Mouse (Mus musculus) embryo, embryonic 10 days (tissue): ENCODE data around the gene Ndufs8.
"Not testable (repeated sequence)": the region's sequence is repeated elsewhere in the genome, so short reads cannot be mapped to it uniquely, and the experiment has no call there.

Source experiments
- DNase-seq: peaks from one replicate; pipeline ENCODE4 v3.0.0-alpha.2; 2015; ENCODE audit warnings: low spot score

Gene Ndufs8

DNA sequence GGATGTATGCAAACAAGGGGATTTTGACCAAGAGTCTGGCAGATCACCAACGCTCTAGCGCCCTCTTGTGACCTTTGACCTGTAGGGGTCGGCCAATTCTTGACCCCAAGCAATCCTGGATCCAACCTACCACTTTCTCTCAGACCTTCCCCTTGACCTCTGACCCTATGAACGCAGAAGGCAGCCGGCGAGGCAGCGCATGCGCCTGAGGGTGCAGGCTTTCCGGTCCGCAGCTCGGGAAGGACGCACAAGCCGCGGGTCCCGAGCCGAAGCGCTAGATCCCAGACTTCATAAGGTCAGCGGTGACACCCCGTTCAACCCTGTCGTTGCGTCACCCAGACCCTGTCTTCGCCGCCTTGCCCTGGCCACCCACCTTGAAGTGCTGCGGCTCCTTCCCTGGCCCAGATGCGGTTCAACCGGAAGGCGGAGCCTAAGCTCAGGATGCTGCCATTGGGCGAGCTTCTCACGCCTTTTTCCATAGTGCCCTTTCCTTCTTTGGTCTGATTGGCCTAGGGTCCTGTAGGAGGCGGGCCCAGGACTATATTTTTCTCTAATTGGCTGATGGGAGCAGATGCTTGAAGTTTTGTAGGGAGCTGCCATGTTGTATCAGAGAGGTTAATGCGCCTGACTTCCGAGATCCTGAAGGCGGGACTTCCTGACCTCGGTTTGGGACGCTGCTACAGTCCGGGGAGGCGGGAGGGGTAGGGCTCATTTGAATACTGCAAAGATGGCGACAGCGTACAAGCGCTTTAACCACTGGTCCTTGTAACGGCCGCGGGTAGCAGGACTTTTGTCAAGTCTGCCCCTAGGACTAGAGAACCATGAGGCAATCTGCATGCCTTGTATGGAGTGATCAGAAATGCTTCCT, at the start of gene Ndufs8:
Gene Ndufs8, minus strand, starts transcription at position 438 of the 868 bp plus-strand sequence.
- DNase-seq: peak; percentile 97

DNA sequence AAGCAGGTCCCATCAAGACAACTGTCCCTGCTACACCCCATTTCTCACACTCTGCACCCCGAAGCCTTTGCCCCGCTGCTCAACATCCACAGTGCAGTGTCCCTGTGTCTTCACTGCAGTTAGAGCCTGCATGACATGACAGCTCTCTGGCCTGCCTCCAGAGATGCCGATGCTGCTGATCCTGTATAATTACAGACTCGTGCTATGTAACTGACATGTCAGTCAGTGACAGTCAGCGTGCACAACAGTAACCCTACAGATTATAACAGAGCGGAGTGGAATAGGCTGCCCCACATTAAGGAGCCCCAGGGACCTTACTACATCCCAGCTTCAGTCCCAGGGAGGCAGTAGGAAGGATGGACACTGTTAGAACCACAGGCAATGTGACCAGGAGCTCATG, 49.2 kb upstream of the Ndufs8 start:
- DNase-seq: not testable (repeated sequence)

DNA sequence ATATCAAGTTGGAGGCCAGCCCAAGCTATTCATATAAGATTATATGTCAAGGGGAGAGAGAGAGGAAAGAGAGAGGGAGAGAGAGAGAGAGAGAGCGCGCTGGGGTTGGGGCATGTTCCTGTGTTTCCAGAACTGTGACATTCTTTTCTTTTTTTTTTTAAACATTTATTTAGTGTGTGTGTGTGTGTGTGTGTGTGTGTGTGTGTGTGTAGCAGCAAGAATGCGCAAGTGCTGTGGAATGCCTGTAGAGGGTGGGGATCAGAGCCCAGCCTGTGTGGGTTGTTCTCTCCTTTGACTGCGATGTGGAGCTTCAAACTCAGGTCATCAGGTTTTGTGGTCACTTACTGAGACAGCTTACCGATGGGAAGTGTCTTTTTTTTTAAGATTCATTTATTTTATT, 47.6 kb upstream of the Ndufs8 start:
- DNase-seq: no peak

- DNase-seq: no peak
These were observed 46.5 kb upstream of the Ndufs8 start for GRCm38 (mm10) chr19:3959030-3959429.

DNA sequence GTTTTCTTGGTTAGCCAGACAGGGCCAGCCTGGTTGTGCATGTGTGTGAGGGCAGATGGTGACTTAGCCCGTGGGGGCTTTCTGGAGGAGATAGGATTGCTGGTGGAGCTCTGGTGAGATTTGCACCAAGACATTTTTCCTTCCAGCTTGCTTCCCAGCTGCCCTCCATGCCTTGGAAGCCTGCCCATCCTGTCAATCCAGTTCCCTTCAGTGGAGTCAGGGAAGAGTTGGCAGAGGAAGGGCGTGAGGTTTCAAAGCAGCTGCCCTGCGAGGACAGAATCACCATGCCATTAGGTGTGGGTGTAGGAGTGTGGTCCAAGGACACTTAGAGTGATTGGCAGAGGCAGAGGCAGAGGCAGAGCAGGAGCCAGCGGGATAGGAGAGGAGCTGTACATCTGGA, 45.9 kb upstream of the Ndufs8 start, which contains the start of gene Aldh3b3:
Gene Aldh3b3, plus strand, starts transcription at position 176 of the 400 bp plus-strand sequence.
- DNase-seq: no peak

DNA sequence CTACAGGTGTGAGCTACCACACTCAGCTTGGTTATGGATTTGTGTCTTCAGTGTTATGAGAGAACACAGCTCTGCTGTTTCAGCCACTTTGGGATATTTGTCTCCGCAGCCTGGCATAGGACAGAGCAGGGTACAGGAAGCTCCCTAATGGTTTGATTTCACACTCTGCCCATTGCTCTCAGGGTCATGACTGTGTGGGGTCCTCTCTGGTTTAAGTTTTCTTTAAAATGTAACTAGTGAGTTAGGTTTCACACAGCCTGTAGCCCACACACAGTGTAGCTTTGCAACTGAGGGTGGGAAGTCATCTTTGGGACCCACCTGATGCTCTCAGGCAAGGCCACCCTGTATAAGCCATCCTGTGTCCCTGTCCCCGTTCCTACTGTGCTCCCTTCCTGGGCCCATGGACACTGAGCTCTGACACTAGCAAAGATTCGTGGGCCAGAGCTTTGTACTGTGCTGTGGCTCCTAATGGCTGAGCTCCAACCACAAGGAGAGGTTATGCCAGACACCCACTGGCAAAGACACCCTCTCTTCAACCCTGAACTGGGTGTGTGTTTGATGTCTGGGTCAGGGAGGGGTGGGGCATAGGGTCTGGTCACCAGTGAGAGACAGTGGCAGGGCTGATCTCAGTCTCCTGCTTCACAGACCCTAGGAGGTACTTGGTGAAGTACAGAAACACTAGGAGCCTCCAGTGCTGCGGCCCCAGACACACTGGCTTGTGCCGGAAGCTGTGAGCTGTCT, 44.9 kb upstream of the Ndufs8 start:
- DNase-seq: not testable (repeated sequence)

DNA sequence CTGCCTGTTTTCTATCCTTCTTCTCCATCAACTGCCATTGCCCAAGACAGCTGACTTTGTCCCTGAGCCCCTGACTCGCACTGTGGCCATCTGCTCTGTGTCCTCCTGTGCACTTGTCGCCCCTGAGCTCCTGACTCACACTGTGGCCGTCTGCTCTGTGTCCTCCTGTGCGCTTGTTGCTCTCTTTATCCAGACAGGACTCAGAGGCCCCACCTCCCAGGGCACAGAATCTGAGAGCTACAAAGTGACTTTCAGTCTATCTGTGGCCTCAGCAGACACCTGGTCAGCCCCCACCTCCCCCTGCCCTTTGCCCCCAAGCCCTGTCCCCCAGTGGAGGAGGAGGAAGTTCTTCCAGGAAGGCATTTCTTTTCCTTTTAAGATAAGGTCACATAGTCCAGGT, 43.2 kb upstream of the Ndufs8 start:
- DNase-seq: no peak

DNA sequence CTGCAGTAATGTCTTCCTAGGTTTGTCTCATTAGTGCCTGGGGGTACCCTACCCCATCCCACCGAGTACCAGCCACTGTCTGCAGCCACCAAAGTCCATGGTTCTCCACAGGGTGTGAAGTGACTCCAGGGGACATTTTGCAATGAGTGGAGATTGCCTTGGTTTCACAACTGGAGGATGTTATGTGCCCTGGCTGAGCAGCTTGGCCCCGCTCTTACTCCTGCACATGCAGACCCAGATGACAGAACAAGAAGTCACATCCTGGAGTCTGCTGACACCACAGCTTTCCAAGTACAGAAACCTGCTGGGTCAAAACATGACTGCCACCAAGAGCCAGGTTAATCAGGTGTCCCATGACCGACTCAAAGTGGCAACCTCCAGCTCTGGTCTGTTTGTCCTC, 42.5 kb upstream of the Ndufs8 start:
- no peak for DNase-seq

- no peak for DNase-seq
These were observed 39.5 kb upstream of the Ndufs8 start for GRCm38 (mm10) chr19:3952099-3952498.

DNA sequence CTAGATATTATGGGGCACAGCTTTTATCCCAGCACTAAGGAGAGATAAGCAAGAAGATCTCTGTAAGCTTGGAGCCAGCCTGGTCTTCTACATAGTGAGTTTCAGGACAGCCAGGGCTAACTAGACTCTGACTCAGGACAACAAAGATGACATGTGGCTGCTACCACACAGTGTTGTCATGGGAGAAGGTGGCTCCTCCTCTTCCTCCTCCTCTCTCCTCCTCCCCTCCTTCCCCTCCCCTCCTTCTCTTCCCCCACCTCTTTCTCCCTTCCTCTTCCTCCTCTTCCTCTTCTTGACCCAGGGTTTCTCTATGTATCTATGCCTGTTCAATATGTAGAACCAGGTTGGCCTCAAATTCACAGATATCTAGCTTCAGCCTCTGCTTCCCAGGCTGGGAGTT, 38.9 kb upstream of the Ndufs8 start:
- no peak for DNase-seq

- no peak for DNase-seq
These were observed 37.8 kb upstream of the Ndufs8 start for GRCm38 (mm10) chr19:3950331-3950730.

- no peak for DNase-seq
These were observed 36.0 kb upstream of the Ndufs8 start for GRCm38 (mm10) chr19:3948546-3948945.

- DNase-seq: no peak
These were observed 35.2 kb upstream of the Ndufs8 start for GRCm38 (mm10) chr19:3947813-3948212.

- DNase-seq: peak; percentile 77
These were observed 34.1 kb upstream of the Ndufs8 start for GRCm38 (mm10) chr19:3946715-3947114.

DNA sequence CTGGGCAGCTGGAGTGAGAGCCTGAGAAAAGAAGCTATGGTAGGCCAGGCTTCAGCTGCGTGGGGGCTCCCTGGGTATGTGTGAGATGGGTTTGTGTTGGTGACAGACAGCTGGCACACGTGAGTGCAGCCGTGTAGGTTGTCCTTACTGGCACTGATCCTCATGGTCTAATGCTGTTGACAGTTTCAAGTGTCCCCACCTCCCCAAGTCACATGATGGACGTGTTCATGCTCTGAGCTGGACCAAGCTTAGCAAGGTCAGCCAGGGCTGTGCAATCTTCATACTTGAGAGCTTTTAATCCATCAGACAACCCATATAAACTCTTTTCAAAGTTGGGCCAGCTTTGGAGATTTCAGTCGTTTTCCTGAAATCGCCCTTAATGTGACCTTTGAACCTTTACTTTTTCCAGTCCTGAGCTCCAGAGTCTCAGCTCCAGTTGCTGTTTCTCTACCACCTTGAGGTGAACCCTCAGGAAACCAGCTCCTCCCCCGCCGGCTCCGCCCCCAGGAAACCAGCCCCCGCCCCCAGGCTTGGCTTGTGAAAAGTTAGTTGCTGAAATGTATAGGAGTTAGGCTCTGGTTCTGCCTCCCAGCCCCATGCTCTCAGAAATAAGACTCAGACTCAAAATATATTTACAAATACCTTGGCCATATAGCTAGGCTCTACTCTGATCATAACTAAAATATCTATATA, 33.4 kb upstream of the Ndufs8 start:
- DNase-seq: no peak

- peak; percentile 30 for DNase-seq
These were observed 30.6 kb upstream of the Ndufs8 start for GRCm38 (mm10) chr19:3942986-3943735.

DNA sequence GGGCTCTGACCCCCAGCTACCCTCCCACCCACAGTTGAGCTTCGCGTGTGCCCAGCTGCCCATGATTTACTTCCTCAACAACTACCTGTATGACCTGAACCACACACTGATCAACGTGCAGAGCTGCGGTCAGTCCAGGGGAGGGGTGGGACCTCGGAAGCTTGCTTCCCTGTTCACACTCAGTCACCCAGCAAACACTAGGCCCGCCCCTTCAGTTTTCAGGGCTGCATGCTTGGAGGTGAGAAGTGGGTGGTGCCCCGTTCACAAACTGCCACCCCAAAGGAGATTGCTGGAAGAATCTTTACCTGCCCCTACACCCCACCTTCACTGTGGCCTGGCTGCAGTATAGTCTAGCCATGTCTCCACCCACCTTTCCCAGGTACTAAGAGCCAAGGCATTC, 29.7 kb upstream of the Ndufs8 start:
- no peak for DNase-seq

GRCm38 (mm10) chr19:3935896-3936850, 23.6 kb upstream of the Ndufs8 start:
- peak; percentile 65 for DNase-seq

DNA sequence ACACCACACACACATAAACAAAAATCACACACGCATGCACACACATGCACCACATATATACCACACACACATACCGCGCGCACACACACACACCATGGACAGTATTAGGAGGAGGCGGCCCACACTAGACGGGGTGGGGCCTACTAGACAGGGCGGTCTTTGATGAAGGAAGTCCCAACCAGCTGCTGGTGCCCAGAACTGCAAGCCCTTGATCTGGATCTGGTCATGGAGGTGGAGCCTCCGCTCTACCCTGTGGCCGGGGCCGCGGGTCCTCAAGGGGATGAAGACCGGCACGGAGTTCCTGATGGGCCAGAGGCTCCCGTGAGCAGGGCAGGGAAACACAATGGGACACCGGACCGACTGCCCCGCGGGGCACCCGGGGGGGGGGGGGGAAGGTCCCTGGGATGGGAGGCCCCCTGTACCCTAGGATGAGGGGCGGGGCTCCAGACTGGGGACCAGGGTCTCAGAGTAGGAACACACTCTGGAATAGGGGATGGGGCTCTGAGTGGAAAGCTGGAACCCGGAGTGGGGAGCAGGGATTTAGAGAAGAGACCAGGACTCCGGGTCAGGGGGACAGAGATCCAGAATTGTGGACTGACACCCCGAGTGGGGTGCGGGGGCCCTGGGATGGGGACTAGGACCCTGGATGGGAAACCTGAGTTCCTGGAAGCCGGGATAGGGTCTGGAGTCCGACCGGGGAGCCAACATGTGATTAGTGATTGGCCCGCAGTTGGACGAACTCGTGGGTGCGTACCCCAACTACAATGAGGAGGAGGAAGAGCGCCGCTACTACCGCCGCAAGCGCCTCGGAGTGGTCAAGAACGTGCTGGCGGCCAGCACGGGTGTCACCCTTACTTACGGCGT, 22.7 kb upstream of the Ndufs8 start, which contains the start of gene Unc93b1:
Gene Unc93b1, plus strand, starts transcription at position 155 of the 864 bp plus-strand sequence.
- DNase-seq: peak; percentile 73

- no peak for DNase-seq
These were observed 19.1 kb upstream of the Ndufs8 start for GRCm38 (mm10) chr19:3931716-3932115.
